Mouse (Mus musculus): ENCODE data around the gene Sf3a1. TPM values are rescaled to one million over a fixed set of nuclear protein-coding genes. Genes with fewer than 3 reads are reported as not detected.
A peak's percentile ranks its signal among the peaks of the same experiment; 100 is the strongest.
"Not testable (repeated sequence)": the region's sequence is repeated elsewhere in the genome, so short reads cannot be mapped to it uniquely, and the experiment has no call there.

The Sf3a1 gene
- total and polyA plus RNA-seq, 3 experiments = 32.1 to 101 (median 77.0) TPM

DNA sequence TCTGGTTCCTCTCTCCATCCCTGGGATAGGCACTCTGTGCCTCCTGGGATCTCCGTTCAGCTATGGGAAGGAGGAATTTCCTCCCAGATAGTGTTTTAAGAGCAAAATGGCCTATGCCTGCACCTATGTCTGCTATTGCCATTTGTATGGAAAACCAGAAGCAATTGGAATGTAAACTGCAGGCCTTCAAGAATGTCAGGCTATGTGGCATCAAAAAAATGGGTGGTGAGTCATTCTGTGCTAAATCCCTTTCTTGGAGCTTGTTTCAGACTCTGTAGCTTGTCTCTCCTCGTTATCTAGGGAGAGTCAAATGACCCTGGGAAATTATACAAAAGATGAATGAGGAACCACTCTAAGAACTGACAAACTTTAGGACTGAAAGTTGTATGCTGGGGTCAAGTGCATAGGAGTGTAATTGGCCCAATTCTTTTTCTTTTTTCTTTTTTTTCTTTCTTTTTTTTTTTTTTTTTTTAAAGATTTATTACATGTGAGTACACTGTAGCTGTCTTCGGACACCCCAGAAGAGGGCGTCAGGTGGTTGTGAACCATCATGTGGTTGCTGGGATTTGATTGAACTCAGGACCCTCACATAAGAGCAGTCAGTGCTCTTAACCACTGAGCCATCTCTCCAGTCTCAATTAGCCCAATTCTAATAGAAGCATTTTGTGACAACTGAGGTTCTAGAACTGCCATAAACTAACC, 24.3 kb downstream of the Sf3a1 start (continued):
- TF ChIP-seq E2F4 (IDR thresholded peaks at IDR 0.05; ENCODE audit: borderline replicate concordance, low read depth, low read length) = no peak
- TF ChIP-seq ELF1 (IDR thresholded peaks at IDR 0.05; ENCODE audit: low read depth, low read length) = no peak
- no peak for TF ChIP-seq USF1 (IDR thresholded peaks at IDR 0.05; ENCODE audit: low read depth, low read length)
- TF ChIP-seq POLR2A (IDR thresholded peaks at IDR 0.05; ENCODE audit: control insufficient read depth in 1 of 2, insufficient read depth in 1 of 2, low read depth in 1 of 2, low read length in 2 of 2, poor library complexity in 1 of 2) = no peak; a peak in 1 of 4 replicates
- TF ChIP-seq CHD2 (IDR thresholded peaks at IDR 0.05; ENCODE audit: low read length) = no peak
- no peak for TF ChIP-seq ETS1 (IDR thresholded peaks at IDR 0.05; ENCODE audit: low read depth, low read length)
- no peak for TF ChIP-seq MYC (IDR thresholded peaks at IDR 0.05; ENCODE audit: low read depth, low read length)
- no peak for TF ChIP-seq ZMIZ1 (IDR thresholded peaks at IDR 0.05; ENCODE audit: low read depth, low read length)

DNA sequence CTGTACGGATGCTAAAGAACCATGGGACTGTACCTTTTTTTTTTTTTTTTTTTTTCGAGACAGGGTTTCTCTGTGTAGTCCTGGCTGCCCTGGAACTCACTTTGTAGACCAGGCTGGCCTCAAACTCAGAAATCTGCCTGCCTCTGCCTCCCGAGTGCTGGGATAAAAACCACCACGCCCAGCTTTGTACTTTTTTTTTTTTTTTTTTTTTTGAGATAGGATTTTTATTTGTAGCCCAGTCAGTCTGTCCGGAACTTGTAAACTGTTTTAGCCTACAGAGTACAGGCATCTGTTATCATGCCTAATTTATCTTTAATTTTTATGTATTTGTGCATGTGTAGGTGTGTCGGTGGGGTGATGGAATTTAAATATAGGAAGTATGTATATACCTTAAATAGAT, 25.3 kb downstream of the Sf3a1 start:
- not testable (repeated sequence) for H3K9ac ChIP-seq (ENCODE audit: control insufficient read depth, low read depth, low read length, poor library complexity, severe bottlenecking); H3K4me3 ChIP-seq (ENCODE audit: control insufficient read depth in 1 of 2, insufficient read depth in 1 of 2, low read depth in 2 of 2, low read length in 2 of 2); H3K79me2 ChIP-seq (ENCODE audit: control insufficient read depth, insufficient read depth, low read length, poor library complexity); H3K27ac ChIP-seq (ENCODE audit: control insufficient read depth, low read depth, low read length); DNase-seq (ENCODE audit: low read depth, low spot score); H3K9me3 ChIP-seq (replicated peaks; ENCODE audit: insufficient read depth, low read length); H3K27me3 ChIP-seq (ENCODE audit: control insufficient read depth in 1 of 2, insufficient read depth in 2 of 2, low read length in 2 of 2)
- H3K4me1 ChIP-seq (ENCODE audit: control insufficient read depth in 1 of 2, insufficient read depth in 2 of 2, low read length in 2 of 2) = peaks cover 0 to 10% of the 10 kb centered on the region in 2 experiments; a peak in 3 of 4 replicates
- TF ChIP-seq ZNF384 (IDR thresholded peaks at IDR 0.05; ENCODE audit: low read depth, low read length) = peak; percentile 71
- peaks cover 11 to 19% of the 10 kb centered on the region in 2 experiments for H3K36me3 ChIP-seq (ENCODE audit: control insufficient read depth in 1 of 2, insufficient read depth in 2 of 2, low read length in 2 of 2)

DNA sequence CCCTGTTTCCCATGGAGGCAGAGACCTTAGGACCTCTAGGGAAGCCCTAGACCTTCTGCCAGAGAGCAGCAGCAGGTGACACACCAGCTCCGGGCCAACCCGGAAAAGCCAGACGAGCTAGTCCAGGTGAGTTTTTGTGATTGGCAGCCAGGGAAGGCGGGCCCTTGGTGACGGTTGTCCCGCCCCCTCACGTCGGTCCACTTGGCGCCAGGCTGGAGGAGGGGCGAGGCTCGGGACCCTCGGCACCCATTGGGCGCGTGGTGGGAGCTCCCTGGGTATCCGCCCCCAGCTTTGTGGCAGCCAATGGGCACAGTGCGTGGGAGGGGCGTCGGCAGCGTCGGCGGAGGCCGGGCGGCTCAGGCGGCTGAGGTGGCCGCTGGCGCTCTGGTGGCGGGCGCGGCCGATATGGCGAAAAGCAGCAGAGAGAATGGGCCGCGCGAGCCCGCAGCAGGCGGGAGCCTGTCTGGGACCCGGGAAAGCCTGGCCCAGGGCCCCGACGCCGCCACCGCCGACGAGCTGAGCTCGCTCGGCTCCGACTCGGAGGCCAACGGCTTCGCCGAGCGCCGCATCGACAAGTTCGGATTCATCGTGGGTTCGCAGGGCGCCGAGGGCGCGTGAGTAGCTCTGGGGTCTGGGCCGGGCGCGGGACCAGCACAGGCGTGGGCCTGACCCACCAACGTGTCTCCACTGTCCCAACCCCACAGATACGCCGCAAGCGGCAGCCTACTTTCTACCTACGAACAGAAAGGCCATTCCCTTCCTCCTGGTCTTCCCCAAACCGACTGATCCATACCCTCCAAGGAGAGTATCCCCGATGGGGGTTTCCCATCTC, 26.6 kb downstream of the Sf3a1 start, which contains the start of gene Tbc1d10a:
Gene Tbc1d10a (plus strand): TSS at position 304 of the 832 bp plus-strand sequence.
- peaks cover 9 to 11% of the 10 kb centered on the region in 2 experiments for H3K36me3 ChIP-seq (ENCODE audit: control insufficient read depth in 1 of 2, insufficient read depth in 2 of 2, low read length in 2 of 2)
- H3K9ac ChIP-seq (ENCODE audit: control insufficient read depth, low read depth, low read length, poor library complexity, severe bottlenecking) = peak within 1 kb of the TSS; percentile 85
- H3K4me1 ChIP-seq (ENCODE audit: control insufficient read depth in 1 of 2, insufficient read depth in 2 of 2, low read length in 2 of 2) = peaks cover 0 to 10% of the 10 kb centered on the region in 2 experiments; a peak in 3 of 4 replicates
- H3K9me3 ChIP-seq (replicated peaks; ENCODE audit: insufficient read depth, low read length) = no peaks in the 10 kb centered on the region
- H3K4me3 ChIP-seq (ENCODE audit: control insufficient read depth in 1 of 2, insufficient read depth in 1 of 2, low read depth in 2 of 2, low read length in 2 of 2) = peak within 1 kb of the TSS; percentile 83 to 91
- DNase-seq (ENCODE audit: low read depth, low spot score) = peak; percentile 99
- H3K27ac ChIP-seq (ENCODE audit: control insufficient read depth, low read depth, low read length) = no peak within 1 kb of the TSS
- no peaks in the 10 kb centered on the region for H3K27me3 ChIP-seq (ENCODE audit: control insufficient read depth in 1 of 2, insufficient read depth in 2 of 2, low read length in 2 of 2)
- peaks cover 8% of the 10 kb centered on the region for H3K79me2 ChIP-seq (ENCODE audit: control insufficient read depth, insufficient read depth, low read length, poor library complexity)
- TF ChIP-seq POLR2AphosphoS2 (IDR thresholded peaks at IDR 0.05; ENCODE audit: low read length) = peak; percentile 88
- no peak for TF ChIP-seq CHD1 (IDR thresholded peaks at IDR 0.05; ENCODE audit: low read depth, low read length)
- no peak for TF ChIP-seq MEF2A (IDR thresholded peaks at IDR 0.05; ENCODE audit: extremely low read depth, insufficient replicate concordance, low read depth, low read length, poor library complexity, severe bottlenecking)
- TF ChIP-seq ETS1 (IDR thresholded peaks at IDR 0.05; ENCODE audit: low read depth, low read length) = no peak
- TF ChIP-seq CHD2 (IDR thresholded peaks at IDR 0.05; ENCODE audit: low read length) = peak; percentile 52; the same call in 1 of the 2 replicates
- TF ChIP-seq ZNF384 (IDR thresholded peaks at IDR 0.05; ENCODE audit: low read depth, low read length) = no peak
- TF ChIP-seq TBP (IDR thresholded peaks at IDR 0.05; ENCODE audit: low read depth, low read length) = 0 out of 2 replicates have a peak, but pooled peaks have one; percentile 42
- TF ChIP-seq ELF1 (IDR thresholded peaks at IDR 0.05; ENCODE audit: low read depth, low read length) = peak; percentile 97
- no peak for TF ChIP-seq EP300 (IDR thresholded peaks at IDR 0.05; ENCODE audit: low read depth in 1 of 2, low read length in 2 of 2)
- TF ChIP-seq MYC (IDR thresholded peaks at IDR 0.05; ENCODE audit: low read depth, low read length) = no peak
- no peak for TF ChIP-seq JUND (IDR thresholded peaks at IDR 0.05; ENCODE audit: low read depth, low read length)
- TF ChIP-seq USF2 (IDR thresholded peaks at IDR 0.05; ENCODE audit: borderline replicate concordance in 1 of 2, insufficient read depth in 1 of 2, low read depth in 1 of 2, low read length in 2 of 2) = no peak
- TF ChIP-seq POLR2A (IDR thresholded peaks at IDR 0.05; ENCODE audit: control insufficient read depth in 1 of 2, insufficient read depth in 1 of 2, low read depth in 1 of 2, low read length in 2 of 2, poor library complexity in 1 of 2) = peak; percentile 85 to 97
- TF ChIP-seq SIN3A (IDR thresholded peaks at IDR 0.05; ENCODE audit: low read length) = peak; percentile 79
- TF ChIP-seq USF1 (IDR thresholded peaks at IDR 0.05; ENCODE audit: low read depth, low read length) = peak; percentile 61
- TF ChIP-seq BHLHE40 (IDR thresholded peaks at IDR 0.05; ENCODE audit: borderline replicate concordance, low read depth, low read length) = no peak
- no peak for TF ChIP-seq NRF1 (IDR thresholded peaks at IDR 0.05; ENCODE audit: insufficient read depth, low read depth, low read length, poor library complexity, severe bottlenecking)
- no peak for TF ChIP-seq MAFK (IDR thresholded peaks at IDR 0.05; ENCODE audit: borderline replicate concordance, low read depth, low read length)
- no peak for TF ChIP-seq ZKSCAN1 (IDR thresholded peaks at IDR 0.05; ENCODE audit: low read depth, low read length)
- TF ChIP-seq KAT2A (conservative IDR thresholded peaks at IDR 0.05; ENCODE audit: low read depth, low read length) = peak; percentile 45; the same call in 1 of the 2 replicates
- TF ChIP-seq POLR2AphosphoS5 (IDR thresholded peaks at IDR 0.05; ENCODE audit: borderline replicate concordance, low read depth, low read length) = no peak
